Mouse (Mus musculus) right cerebral cortex, postnatal 14 days (tissue): Measurements from ENCODE around the gene Tnpo3.
"Not testable (repeated sequence)": the region's sequence is repeated elsewhere in the genome, so short reads cannot be mapped to it uniquely, and the experiment has no call there.

ENCODE experiments used
- DNase-seq: peaks from one replicate; pipeline ENCODE4 v3.0.0; 2022

The Tnpo3 gene

GRCm38 (mm10) chr6:29620176-29620575 lies 10.5 kb upstream of the Tnpo3 start:
- DNase-seq = no peak

- DNase-seq = not testable (repeated sequence)
These were observed 443 bp upstream of the Tnpo3 start for GRCm38 (mm10) chr6:29610020-29610640.

GRCm38 (mm10) chr6:29600188-29600587 lies 9.5 kb downstream of the Tnpo3 start:
- DNase-seq = no peak

- DNase-seq = no peak
These were observed 14.0 kb downstream of the Tnpo3 start for GRCm38 (mm10) chr6:29595656-29596055.

DNA sequence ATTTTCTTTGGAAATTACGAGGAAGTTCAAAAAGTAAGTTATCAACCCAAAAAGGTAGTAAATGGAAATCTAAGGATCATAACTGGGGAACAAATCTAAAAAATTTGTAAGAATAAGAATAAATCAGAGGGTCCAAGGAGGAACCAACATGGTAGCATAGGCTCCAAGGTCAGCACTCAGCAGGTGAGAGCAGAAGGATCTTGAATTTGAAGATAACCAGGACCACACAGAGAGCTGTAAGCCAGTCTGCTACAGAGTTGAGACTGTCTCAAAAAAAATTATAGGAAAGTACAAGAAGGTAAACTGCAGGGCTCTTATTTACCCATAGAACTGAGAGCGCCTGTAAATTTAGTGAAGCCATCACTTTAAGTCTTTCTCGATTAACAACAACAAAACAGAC lies 28.5 kb downstream of the Tnpo3 start:
- no peak for DNase-seq

DNA sequence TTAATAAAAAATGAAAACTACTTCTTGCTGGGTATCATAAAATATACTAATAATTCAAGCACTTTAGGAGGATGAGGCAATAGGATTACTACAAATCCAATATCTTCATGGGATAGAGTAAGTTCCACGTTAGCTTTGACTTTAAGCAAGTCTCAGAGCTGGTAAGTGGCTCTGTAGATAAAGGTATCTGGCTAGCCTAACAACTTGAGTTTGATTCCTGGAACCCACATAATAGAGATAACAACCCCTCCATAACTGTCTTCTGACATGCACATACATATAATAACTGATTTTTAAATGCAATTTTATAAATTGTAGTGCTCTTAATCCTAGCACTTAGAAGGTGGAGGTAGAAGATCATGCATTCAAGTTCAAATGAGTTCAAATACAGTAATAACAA lies 28.9 kb downstream of the Tnpo3 start:
- DNase-seq = no peak

DNA sequence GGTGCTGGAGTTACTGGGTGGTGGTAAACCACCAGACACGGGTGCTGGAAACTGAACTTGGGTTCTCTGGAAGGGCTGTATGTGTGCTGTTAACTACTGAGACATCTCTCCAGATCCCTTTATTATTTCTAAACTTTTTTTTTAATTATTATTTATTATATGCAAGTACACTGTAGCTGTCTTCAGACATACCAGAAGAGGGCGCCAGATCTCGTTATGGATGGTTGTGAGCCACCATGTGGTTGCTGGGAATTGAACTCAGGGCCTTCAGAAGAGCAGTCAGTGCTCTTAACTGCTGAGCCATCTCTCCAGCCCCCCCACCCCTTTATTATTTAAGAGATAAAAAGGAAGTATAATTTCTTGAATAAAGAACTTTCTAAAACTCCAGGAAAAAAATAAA lies 33.3 kb downstream of the Tnpo3 start:
- DNase-seq = not testable (repeated sequence)

DNA sequence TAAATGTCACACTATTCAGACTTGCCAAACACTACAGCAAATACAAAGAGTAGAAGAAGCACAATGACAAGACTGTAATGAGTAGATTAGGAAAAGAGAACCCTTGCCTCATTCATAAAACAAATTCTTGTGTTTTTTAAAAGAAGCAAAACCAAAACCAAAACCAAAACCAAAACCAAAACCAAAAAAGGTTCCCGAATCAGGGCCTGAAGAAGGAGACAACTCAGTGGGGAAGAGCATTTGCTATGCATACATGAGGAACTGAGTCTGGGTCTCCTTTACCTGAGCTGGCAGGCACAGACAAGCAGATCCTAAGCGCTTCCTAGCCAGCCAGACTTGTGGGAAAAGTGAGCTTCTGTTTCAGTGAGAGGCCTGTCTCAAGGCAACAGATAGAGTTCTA lies 52.6 kb downstream of the Tnpo3 start:
- DNase-seq = no peak

- no peak for DNase-seq
These were observed 57.2 kb downstream of the Tnpo3 start for GRCm38 (mm10) chr6:29552526-29552925.

DNA sequence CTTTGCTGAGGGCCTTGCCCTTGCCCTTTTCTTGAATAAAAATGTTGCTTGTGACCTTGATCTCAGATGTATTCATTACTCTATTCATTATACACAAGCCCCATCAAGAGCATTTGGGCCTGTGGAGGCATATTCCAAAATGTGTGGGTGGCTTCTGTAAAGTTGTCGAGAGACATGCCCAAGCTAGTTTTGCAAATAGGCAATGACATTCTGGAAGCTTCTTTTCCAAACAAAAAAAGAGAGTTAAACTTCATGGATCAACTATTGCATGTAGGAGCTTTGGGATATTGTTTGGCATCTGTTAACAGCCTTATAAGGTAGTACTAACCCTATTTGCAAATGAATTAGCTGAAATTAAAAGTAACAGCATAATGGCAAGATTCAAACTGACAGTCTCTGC lies 61.6 kb downstream of the Tnpo3 start:
- no peak for DNase-seq

- no peak for DNase-seq
These were observed 62.1 kb downstream of the Tnpo3 start for GRCm38 (mm10) chr6:29547582-29547981.

DNA sequence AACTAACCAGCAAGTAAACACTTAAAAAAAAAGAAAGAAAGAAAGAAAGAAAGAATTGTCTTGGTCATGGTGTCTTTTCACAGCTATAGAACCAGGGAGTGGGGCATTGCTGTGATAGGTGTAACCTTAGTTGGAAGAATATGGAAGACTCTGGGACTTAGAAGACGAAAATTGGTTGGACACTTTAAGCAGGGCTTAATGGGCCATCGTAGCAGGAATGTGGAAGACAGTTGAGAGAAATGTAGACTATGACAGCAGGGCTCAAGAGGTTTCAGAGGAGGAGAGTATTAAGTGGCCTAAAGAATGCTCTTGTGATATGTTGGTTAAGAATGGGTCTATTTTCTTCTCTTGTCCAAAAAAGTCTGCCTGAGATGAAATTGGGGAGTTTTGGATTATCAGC lies 64.1 kb downstream of the Tnpo3 start:
- no peak for DNase-seq

GRCm38 (mm10) chr6:29540956-29541355 lies 68.7 kb downstream of the Tnpo3 start:
- no peak for DNase-seq

- DNase-seq = no peak
These were observed 69.5 kb downstream of the Tnpo3 start for GRCm38 (mm10) chr6:29540223-29540622.

GRCm38 (mm10) chr6:29539502-29539901 lies 70.2 kb downstream of the Tnpo3 start:
- no peak for DNase-seq

DNA sequence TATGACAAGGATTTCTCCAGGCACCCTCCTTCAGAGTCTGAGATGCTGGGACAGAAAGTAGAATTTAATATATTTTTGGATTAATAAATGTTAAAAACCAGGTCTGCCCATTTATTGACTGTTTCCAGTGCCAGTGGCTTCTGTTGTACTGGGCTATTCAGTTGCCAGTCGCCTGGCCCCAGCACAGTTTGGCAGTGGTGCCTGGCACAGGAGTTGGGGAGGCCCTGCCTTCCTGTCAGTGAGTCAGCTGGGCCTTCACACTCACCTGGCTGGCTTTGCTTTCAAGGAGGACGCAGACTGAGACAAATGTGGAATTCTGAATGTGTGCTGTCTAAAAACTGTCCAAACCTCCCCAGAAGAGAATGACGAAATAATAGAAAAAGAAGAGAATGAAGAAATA lies 72.5 kb downstream of the Tnpo3 start:
- no peak for DNase-seq

DNA sequence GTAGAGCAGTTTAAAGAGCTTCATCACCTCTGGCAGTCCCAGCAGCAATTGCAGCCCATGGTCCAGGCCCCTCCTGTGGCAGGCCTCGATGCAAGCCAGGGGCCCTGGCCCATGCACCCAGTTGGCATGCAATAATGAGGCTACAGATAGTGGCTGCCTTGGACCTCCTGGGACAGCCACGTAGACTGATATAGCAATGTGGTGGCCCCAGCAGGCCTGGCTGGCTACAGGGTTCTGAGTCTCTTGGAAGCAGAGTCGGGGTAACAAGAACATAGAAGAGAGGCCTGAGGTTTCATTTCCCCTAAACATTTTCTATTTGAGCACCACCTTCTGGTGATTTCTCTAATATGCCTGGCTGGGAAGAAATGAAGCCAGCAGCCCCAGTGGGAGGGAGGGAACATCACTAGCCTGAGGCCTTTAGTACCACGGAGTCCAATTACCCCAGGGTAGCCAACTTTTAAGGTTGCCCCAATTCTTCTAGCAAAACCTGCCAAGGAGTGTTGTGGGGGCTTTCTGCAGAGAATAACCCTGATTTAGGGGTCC lies 73.0 kb downstream of the Tnpo3 start:
- DNase-seq = no peak

GRCm38 (mm10) chr6:29535316-29535715 lies 74.4 kb downstream of the Tnpo3 start:
- DNase-seq = no peak

- no peak for DNase-seq
These were observed 79.6 kb downstream of the Tnpo3 start for GRCm38 (mm10) chr6:29530050-29530449.

GRCm38 (mm10) chr6:29529444-29529820 lies 80.3 kb downstream of the Tnpo3 start:
- no peak for DNase-seq

GRCm38 (mm10) chr6:29528561-29529443 lies 80.9 kb downstream of the Tnpo3 start:
- DNase-seq = no peak

- DNase-seq = no peak
These were observed 81.6 kb downstream of the Tnpo3 start for GRCm38 (mm10) chr6:29528165-29528505.

DNA sequence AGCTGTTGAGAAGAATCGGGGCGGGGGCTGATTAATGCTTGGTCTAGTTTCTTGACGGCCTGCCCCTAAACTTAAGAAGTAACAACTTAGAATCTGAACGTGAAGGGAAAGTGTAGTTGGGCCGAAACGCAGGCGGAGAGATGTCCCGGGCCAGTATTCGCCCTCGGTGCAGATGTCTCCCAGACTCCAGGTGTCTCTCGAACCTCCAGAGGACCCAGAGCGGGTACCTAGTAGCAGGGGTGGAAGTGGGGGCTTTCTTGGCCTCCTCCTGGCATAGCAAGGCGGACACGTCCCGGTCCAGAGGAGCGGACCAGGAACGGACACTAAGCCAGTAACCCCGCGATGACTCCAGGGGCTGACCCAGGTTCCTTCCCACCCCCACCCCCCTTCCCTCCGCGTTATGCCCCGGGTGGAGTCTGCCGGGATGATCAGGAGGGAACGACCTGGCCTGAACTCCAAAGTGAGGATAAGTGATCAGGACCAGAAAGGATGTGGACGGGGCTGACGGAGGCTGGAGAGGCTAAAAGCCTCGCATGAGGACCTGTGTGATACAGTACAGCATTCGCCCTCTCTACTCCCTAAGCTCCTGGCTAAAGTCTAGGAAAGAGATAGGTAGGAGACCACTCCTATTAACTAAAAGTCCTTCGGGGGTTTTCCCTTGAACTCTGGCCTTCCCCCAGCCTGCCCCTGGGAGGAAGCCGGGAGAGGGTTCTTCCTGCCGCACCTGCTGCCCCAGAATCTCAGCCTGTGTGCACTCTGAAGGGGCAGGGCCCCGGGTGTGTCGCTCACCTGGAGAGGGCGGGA lies 82.1 kb downstream of the Tnpo3 start:
- no peak for DNase-seq
